Mouse (Mus musculus): ENCODE data around the gene Irf2bpl. TPM values are rescaled to one million over a fixed set of nuclear protein-coding genes. Genes with fewer than 3 reads are reported as not detected.

The Irf2bpl gene
- polyA plus RNA-seq, 1 experiment from 2014 or later = 22.6 TPM

GRCm38 (mm10) chr12:86912335-86913093 lies 27.9 kb upstream of the Irf2bpl start:
- peak overlapping the region; percentile 73 for H3K27ac ChIP-seq
- H3K27me3 ChIP-seq (ENCODE audit: poor library complexity, severe bottlenecking) = peaks cover 63% of the 10 kb centered on the region
- peak overlapping the region; percentile 18; the same call in 1 of the 2 replicates for H3K4me3 ChIP-seq
- WGBS = 8% methylated on average over 22 of the region's 22 CpGs
- H3K4me1 ChIP-seq = peaks cover 52% of the 10 kb centered on the region
- DNase-seq (ENCODE audit: extremely low spot score, low spot score) = no peak
- no peaks in the 10 kb centered on the region for H3K36me3 ChIP-seq (replicated peaks)
- H3K9me3 ChIP-seq = no peaks in the 10 kb centered on the region

- peaks cover 70% of the 10 kb centered on the region for H3K27me3 ChIP-seq (ENCODE audit: poor library complexity, severe bottlenecking)
- peak; percentile 30 for DNase-seq (ENCODE audit: extremely low spot score, low spot score)
These were observed 26.9 kb upstream of the Irf2bpl start for GRCm38 (mm10) chr12:86911482-86911931.

GRCm38 (mm10) chr12:86906395-86906794 lies 21.8 kb upstream of the Irf2bpl start:
- Histone ChIP-seq H3K4me1 (peaks cover 47% of the 10 kb centered on the region), H3K27me3 (ENCODE audit: poor library complexity, severe bottlenecking) (peaks cover 32% of the 10 kb centered on the region), H3K27ac (peak overlapping the region; percentile 49; the same call in 1 of the 2 replicates), H3K9me3 (no peaks in the 10 kb centered on the region), H3K4me3 (no peak overlapping the region), H3K36me3 (replicated peaks) (no peaks in the 10 kb centered on the region)
- 3% methylated on average over 15 of the region's 15 CpGs for WGBS
- peak; percentile 78 for DNase-seq (ENCODE audit: extremely low spot score, low spot score)

More at GRCm38 (mm10) chr12:86911482-86911931, 26.9 kb upstream of the Irf2bpl start:
- Histone ChIP-seq H3K4me1 (peaks cover 51% of the 10 kb centered on the region), H3K36me3 (replicated peaks) (no peaks in the 10 kb centered on the region), H3K4me3 (0 out of 2 replicates have a peak overlapping the region, but pooled peaks have one; percentile 2), H3K9me3 (no peaks in the 10 kb centered on the region), H3K27ac (peak overlapping the region; percentile 73)
- 51% methylated on average over 10 of the region's 10 CpGs for WGBS

GRCm38 (mm10) chr12:86905876-86906275 lies 21.3 kb upstream of the Irf2bpl start:
- H3K27me3 ChIP-seq (ENCODE audit: poor library complexity, severe bottlenecking) = peaks cover 27% of the 10 kb centered on the region; the same call in 1 of the 2 replicates
- no peaks in the 10 kb centered on the region for H3K36me3 ChIP-seq (replicated peaks)
- no peak overlapping the region for H3K4me3 ChIP-seq
- H3K4me1 ChIP-seq = peaks cover 44% of the 10 kb centered on the region
- H3K9me3 ChIP-seq = no peaks in the 10 kb centered on the region
- H3K27ac ChIP-seq = peak overlapping the region; percentile 49
- WGBS = 71% methylated on average over 7 of the region's 7 CpGs
- no peak for DNase-seq (ENCODE audit: extremely low spot score, low spot score)

- H3K27me3 ChIP-seq (ENCODE audit: poor library complexity, severe bottlenecking) = peaks cover 21% of the 10 kb centered on the region; the same call in 1 of the 2 replicates
- peaks cover 42% of the 10 kb centered on the region for H3K4me1 ChIP-seq
- H3K27ac ChIP-seq = peak overlapping the region; percentile 49
These were observed 20.6 kb upstream of the Irf2bpl start for GRCm38 (mm10) chr12:86905203-86905602.

GRCm38 (mm10) chr12:86903828-86904806 lies 19.5 kb upstream of the Irf2bpl start:
- peak overlapping the region; percentile 37; the same call in 1 of the 2 replicates for H3K27ac ChIP-seq
- WGBS = 90% methylated on average over 11 of the region's 11 CpGs
- no peak for DNase-seq (ENCODE audit: extremely low spot score, low spot score)

More at GRCm38 (mm10) chr12:86905203-86905602, 20.6 kb upstream of the Irf2bpl start:
- H3K9me3 ChIP-seq = no peaks in the 10 kb centered on the region
- WGBS = 14% methylated on average over 4 of the region's 4 CpGs
- no peak overlapping the region for H3K4me3 ChIP-seq
- peak; percentile 51 for DNase-seq (ENCODE audit: extremely low spot score, low spot score)
- H3K36me3 ChIP-seq (replicated peaks) = no peaks in the 10 kb centered on the region

GRCm38 (mm10) chr12:86899461-86900179 lies 15.0 kb upstream of the Irf2bpl start:
- Histone ChIP-seq H3K27me3 (ENCODE audit: poor library complexity, severe bottlenecking) (no peaks in the 10 kb centered on the region), H3K9me3 (no peaks in the 10 kb centered on the region), H3K4me3 (no peak overlapping the region), H3K27ac (peak overlapping the region; percentile 95), H3K36me3 (replicated peaks) (no peaks in the 10 kb centered on the region), H3K4me1 (peaks cover 65% of the 10 kb centered on the region)
- 70% methylated on average over 11 of the region's 11 CpGs for WGBS
- DNase-seq (ENCODE audit: extremely low spot score, low spot score) = no peak

More at GRCm38 (mm10) chr12:86903828-86904806, 19.5 kb upstream of the Irf2bpl start:
- Histone ChIP-seq H3K4me3 (no peak overlapping the region), H3K9me3 (no peaks in the 10 kb centered on the region), H3K4me1 (peaks cover 44% of the 10 kb centered on the region), H3K27me3 (ENCODE audit: poor library complexity, severe bottlenecking) (peaks cover 13% of the 10 kb centered on the region; the same call in 1 of the 2 replicates), H3K36me3 (replicated peaks) (no peaks in the 10 kb centered on the region)

- Histone ChIP-seq H3K9me3 (no peaks in the 10 kb centered on the region), H3K36me3 (replicated peaks) (no peaks in the 10 kb centered on the region), H3K27ac (peak overlapping the region; percentile 95), H3K4me3 (no peak overlapping the region; the same call in 1 of the 2 replicates), H3K27me3 (ENCODE audit: poor library complexity, severe bottlenecking) (no peaks in the 10 kb centered on the region), H3K4me1 (peaks cover 70% of the 10 kb centered on the region)
- WGBS = 49% methylated on average over 3 of the region's 3 CpGs
- no peak for DNase-seq (ENCODE audit: extremely low spot score, low spot score)
These were observed 13.8 kb upstream of the Irf2bpl start for GRCm38 (mm10) chr12:86898448-86898847.

GRCm38 (mm10) chr12:86897769-86898273 lies 13.2 kb upstream of the Irf2bpl start:
- no peaks in the 10 kb centered on the region for H3K27me3 ChIP-seq (ENCODE audit: poor library complexity, severe bottlenecking)
- no peak overlapping the region; the same call in 1 of the 2 replicates for H3K4me3 ChIP-seq
- H3K9me3 ChIP-seq = no peaks in the 10 kb centered on the region
- H3K4me1 ChIP-seq = peaks cover 76% of the 10 kb centered on the region
- no peak for DNase-seq (ENCODE audit: extremely low spot score, low spot score)
- 58% methylated on average over 7 of the region's 7 CpGs for WGBS
- H3K27ac ChIP-seq = peak overlapping the region; percentile 95
- H3K36me3 ChIP-seq (replicated peaks) = no peaks in the 10 kb centered on the region

GRCm38 (mm10) chr12:86896921-86897512 lies 12.4 kb upstream of the Irf2bpl start:
- Histone ChIP-seq H3K27me3 (ENCODE audit: poor library complexity, severe bottlenecking) (no peaks in the 10 kb centered on the region), H3K4me3 (peak overlapping the region; percentile 20; the same call in 1 of the 2 replicates), H3K4me1 (peaks cover 84% of the 10 kb centered on the region), H3K36me3 (replicated peaks) (no peaks in the 10 kb centered on the region), H3K27ac (peak overlapping the region; percentile 95), H3K9me3 (no peaks in the 10 kb centered on the region)
- DNase-seq (ENCODE audit: extremely low spot score, low spot score) = no peak
- WGBS = 36% methylated on average over 7 of the region's 7 CpGs

GRCm38 (mm10) chr12:86896441-86896890 lies 11.9 kb upstream of the Irf2bpl start:
- no peaks in the 10 kb centered on the region for H3K27me3 ChIP-seq (ENCODE audit: poor library complexity, severe bottlenecking)
- H3K4me3 ChIP-seq = peak overlapping the region; percentile 20
- 25% methylated on average over 7 of the region's 7 CpGs for WGBS
- no peak for DNase-seq (ENCODE audit: extremely low spot score, low spot score)
- peak overlapping the region; percentile 95 for H3K27ac ChIP-seq
- H3K4me1 ChIP-seq = peaks cover 89% of the 10 kb centered on the region
- no peaks in the 10 kb centered on the region for H3K9me3 ChIP-seq
- no peaks in the 10 kb centered on the region for H3K36me3 ChIP-seq (replicated peaks)

All from forebrain, embryonic 10.5 days (tissue).